Mouse (Mus musculus): ENCODE measurements around the gene Tut7.
A peak's percentile ranks its signal among the peaks of the same experiment; 100 is the strongest.

GRCm38 (mm10) chr13:59822507-59823462 is at the start of gene Tut7:
- TF ChIP-seq CTCF (IDR thresholded peaks at IDR 0.05; ENCODE audit: control insufficient read depth, insufficient read depth, insufficient replicate concordance, low read depth, low read length) = no peak
- peak; percentile 87 for TF ChIP-seq POLR2A (IDR thresholded peaks at IDR 0.05; ENCODE audit: control insufficient read depth, low read depth, low read length)

Measured in testis, adult 2 months (tissue).